Mouse (Mus musculus) midbrain, embryonic 11.5 days (tissue): Measurements from ENCODE around the gene Robo1. TPM values are rescaled to one million over a fixed set of nuclear protein-coding genes. Genes with fewer than 3 reads are reported as not detected.

Source experiments
- ATAC-seq: fragments of 200-750 bp; cut with Nextera tagmentation; 2 replicates; pipeline ENCODE4 v1.8.0; 2017; ENCODE audit warnings: moderate TSS enrichment, moderate library complexity; ENCODE audit not compliant: low FRiP score
- DNase-seq: peaks from one replicate; pipeline ENCODE4 v3.0.0; 2015; ENCODE audit warnings: low spot score; ENCODE audit errors: missing footprints
- H3K27ac ChIP-seq: fragments of 300-500 bp; sonication (generic); 2 replicates; pipeline ENCODE4 v1.5.1; 2014; ENCODE audit warnings: low read depth, low read length
- H3K27me3 ChIP-seq: fragments of 300-500 bp; sonication (generic); 2 replicates; pipeline ENCODE4 v1.6.1; 2014; ENCODE audit warnings: mild to moderate bottlenecking, low read length, moderate library complexity, mixed read lengths; ENCODE audit not compliant: control insufficient read depth, insufficient read depth
- H3K36me3 ChIP-seq: fragments of 300-500 bp; sonication (generic); 2 replicates; pipeline ENCODE4 v1.6.1; 2014; ENCODE audit warnings: mild to moderate bottlenecking, low read length, moderate library complexity, mixed read lengths; ENCODE audit not compliant: control insufficient read depth, insufficient read depth
- H3K4me1 ChIP-seq: fragments of 300-500 bp; sonication (generic); 2 replicates; pipeline ENCODE4 v1.6.1; 2014; ENCODE audit warnings: low read length; ENCODE audit not compliant: control insufficient read depth, insufficient read depth
- H3K4me2 ChIP-seq: fragments of 300-500 bp; sonication (generic); 2 replicates; pipeline ENCODE4 v1.6.1; 2014; ENCODE audit warnings: mild to moderate bottlenecking, moderate library complexity
- H3K4me3 ChIP-seq: fragments of 300-500 bp; sonication (generic); 2 replicates; pipeline ENCODE4 v1.5.1; 2014; ENCODE audit warnings: low read depth, low read length
- H3K9ac ChIP-seq: fragments of 300-500 bp; sonication (generic); 2 replicates; pipeline ENCODE4 v1.6.1; 2014; ENCODE audit warnings: low read length
- H3K9me3 ChIP-seq: fragments of 300-500 bp; sonication (generic); 2 replicates; pipeline ENCODE4 v1.6.1; 2016; ENCODE audit warnings: low read length; ENCODE audit not compliant: control insufficient read depth
- WGBS: fragments of 180-500 bp; shearing (Covaris S2); extraction: QIAGEN DNeasy Blood & Tissue Kit; methylation state at CpG from one replicate; pipeline ENCODE4 v1.1.7; 2014; 5-methylcytosine and 5-hydroxymethylcytosine counted together
- polyA plus RNA-seq: library from polyadenylated mRNA; unstranded; fragments of >200 nt; fragmentation: Nextera tagmentation; extraction: Ambion mirVana; gene quantifications from 2 replicates; pipeline ENCODE4 v1.2.1, GENCODE M21; 2014

Robo1 gene
- polyA plus RNA-seq, 1 experiment from 2014 or later = 44.4 TPM

DNA sequence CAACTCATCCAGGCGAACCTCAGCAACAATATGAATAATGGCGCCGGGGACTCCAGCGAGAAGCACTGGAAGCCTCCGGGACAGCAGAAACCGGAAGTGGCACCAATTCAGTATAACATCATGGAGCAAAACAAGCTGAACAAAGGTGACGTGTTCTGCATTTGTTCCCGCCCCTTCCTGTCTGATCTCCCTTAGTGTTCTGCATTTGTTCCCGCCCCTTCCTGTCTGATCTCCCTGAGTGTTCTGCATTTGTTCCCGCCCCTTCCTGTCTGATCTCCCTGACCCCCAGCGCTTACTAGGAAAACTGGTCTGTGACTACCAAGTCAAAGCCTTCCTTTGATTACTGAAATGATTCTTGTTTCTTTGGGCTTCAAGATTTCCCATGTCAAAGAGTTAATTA, 696.5 kb downstream of the Robo1 start:
- Histone ChIP-seq H3K27ac (no peak overlapping the region), H3K9me3 (no peaks in the 10 kb centered on the region; the same call in 1 of the 2 replicates), H3K4me1 (no peaks in the 10 kb centered on the region), H3K36me3 (peaks cover 4% of the 10 kb centered on the region; the same call in 1 of the 2 replicates), H3K27me3 (no peaks in the 10 kb centered on the region), H3K4me3 (no peak overlapping the region), H3K9ac (no peak overlapping the region), H3K4me2 (no peak overlapping the region)
- no peak for ATAC-seq
- no peak for DNase-seq
- WGBS = 92% methylated on average over 11 of the region's 11 CpGs

DNA sequence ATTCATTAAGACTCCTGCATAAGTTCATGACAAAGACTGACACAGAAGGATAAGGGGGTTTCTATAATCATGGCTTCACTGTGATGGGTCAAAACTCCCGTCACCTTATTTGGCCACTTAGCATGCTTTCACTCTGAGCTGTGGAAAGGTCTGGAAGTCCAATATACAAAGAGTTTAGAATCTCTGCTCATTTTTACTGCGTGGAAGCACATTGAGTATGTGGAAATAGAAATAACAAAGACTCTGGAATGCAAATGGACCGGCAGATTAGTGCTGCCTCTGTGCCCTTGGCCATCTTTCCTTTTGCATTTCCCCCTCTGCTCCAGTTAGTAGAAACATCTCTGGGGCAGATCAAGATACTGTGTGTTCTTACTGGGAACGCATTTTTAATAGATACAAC, 697.7 kb downstream of the Robo1 start:
- H3K4me1 ChIP-seq = no peaks in the 10 kb centered on the region
- H3K4me2 ChIP-seq = no peak overlapping the region
- H3K9ac ChIP-seq = no peak overlapping the region
- no peaks in the 10 kb centered on the region for H3K27me3 ChIP-seq
- H3K4me3 ChIP-seq = no peak overlapping the region
- no peaks in the 10 kb centered on the region; the same call in 1 of the 2 replicates for H3K9me3 ChIP-seq
- peaks cover 4% of the 10 kb centered on the region; the same call in 1 of the 2 replicates for H3K36me3 ChIP-seq
- no peak overlapping the region for H3K27ac ChIP-seq
- ATAC-seq (no peak), DNase-seq (no peak)
- 70% methylated on average over 4 of the region's 4 CpGs for WGBS

DNA sequence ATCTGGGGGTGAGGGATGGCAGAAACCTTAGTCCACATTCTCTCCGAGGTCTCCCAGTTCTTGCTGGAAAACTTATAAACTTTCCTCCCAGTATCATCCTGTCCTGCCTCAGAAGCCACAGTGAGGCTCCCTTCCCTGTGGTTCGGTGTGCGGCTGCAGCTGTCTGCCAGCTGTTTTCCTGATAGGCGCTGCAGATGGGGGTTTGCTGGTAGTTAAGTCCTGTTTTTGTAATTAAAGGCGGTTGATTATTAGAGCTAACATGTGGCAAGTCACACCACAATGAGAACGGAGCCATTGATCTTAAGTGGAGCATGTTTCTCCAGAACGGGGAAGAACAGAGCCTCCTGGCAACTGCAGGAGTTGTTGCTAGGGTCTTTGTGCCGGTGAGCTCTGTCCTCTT, 699.3 kb downstream of the Robo1 start:
- 55% methylated on average over 8 of the region's 8 CpGs for WGBS
- Histone ChIP-seq H3K9ac (no peak overlapping the region), H3K9me3 (no peaks in the 10 kb centered on the region; the same call in 1 of the 2 replicates), H3K27ac (no peak overlapping the region), H3K4me1 (no peaks in the 10 kb centered on the region), H3K4me2 (no peak overlapping the region), H3K4me3 (no peak overlapping the region), H3K36me3 (peaks cover 4% of the 10 kb centered on the region; the same call in 1 of the 2 replicates), H3K27me3 (no peaks in the 10 kb centered on the region)
- no peak for DNase-seq
- ATAC-seq = no peak

DNA sequence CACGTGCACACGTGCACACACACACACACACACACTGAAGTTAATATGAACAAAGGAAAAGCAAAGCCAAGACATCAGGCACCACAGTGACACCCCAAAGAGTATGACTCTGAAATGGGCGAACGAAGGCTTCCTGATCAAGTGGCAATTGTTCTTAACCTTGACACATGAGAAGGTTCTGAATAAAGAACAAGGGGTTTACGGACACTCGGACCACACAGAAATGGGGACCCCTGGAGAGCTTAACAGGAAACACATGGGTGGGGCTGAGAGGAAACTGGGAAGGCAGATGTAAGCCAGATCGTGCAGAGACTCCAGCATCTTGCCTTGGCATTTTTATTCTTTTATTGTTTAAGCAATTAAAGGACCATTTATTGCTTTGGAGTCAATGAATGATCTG, 703.2 kb downstream of the Robo1 start:
- H3K36me3 ChIP-seq = no peaks in the 10 kb centered on the region
- H3K4me1 ChIP-seq = no peaks in the 10 kb centered on the region
- DNase-seq = no peak
- H3K27ac ChIP-seq = no peak overlapping the region
- 77% methylated on average over 7 of the region's 7 CpGs for WGBS
- H3K4me3 ChIP-seq = no peak overlapping the region
- no peaks in the 10 kb centered on the region for H3K9me3 ChIP-seq
- H3K9ac ChIP-seq = no peak overlapping the region
- no peak overlapping the region for H3K4me2 ChIP-seq
- no peak for ATAC-seq
- no peaks in the 10 kb centered on the region for H3K27me3 ChIP-seq

DNA sequence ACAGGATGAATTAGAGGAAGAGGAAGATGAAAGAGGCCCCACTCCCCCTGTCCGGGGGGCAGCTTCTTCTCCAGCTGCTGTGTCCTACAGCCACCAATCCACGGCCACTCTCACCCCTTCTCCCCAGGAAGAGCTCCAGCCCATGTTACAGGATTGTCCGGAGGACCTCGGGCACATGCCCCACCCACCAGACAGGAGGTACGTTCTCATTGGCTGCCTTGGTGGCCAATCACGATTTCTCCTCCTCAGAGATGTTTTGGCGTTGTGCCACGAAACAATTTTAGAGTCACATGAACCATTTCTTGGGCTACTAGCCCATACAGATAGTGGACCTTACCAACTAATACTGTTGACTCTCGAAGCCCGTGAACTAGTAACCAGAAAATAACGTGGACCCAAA, 704.8 kb downstream of the Robo1 start:
- H3K27ac ChIP-seq = no peak overlapping the region
- H3K4me2 ChIP-seq = no peak overlapping the region
- ATAC-seq (no peak), DNase-seq (no peak)
- H3K4me3 ChIP-seq = no peak overlapping the region
- no peaks in the 10 kb centered on the region for H3K36me3 ChIP-seq
- H3K27me3 ChIP-seq = no peaks in the 10 kb centered on the region
- no peaks in the 10 kb centered on the region for H3K4me1 ChIP-seq
- H3K9me3 ChIP-seq = no peaks in the 10 kb centered on the region
- WGBS = 96% methylated on average over 11 of the region's 11 CpGs
- no peak overlapping the region for H3K9ac ChIP-seq

DNA sequence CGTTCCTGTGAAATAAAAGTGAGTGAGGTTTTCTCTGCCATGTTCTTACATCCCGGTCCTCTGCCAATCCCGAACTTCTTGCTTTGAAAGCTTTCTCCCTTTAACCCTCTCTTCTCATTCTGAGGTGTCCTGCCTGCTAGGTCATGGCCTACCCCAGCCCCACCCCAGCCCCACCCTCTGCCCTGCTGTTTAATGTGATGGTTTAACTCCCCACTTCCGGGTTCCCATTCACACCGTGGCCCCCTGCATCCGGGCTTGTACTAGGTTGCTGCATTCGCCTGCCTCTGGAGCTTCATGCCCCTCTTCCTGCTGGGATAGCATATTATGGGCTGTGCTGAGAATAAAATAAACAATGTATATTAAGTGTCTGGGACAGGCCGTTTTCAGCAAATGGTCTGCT, 706.4 kb downstream of the Robo1 start:
- no peak for ATAC-seq
- no peaks in the 10 kb centered on the region for H3K4me1 ChIP-seq
- no peaks in the 10 kb centered on the region for H3K36me3 ChIP-seq
- H3K4me3 ChIP-seq = no peak overlapping the region
- no peak overlapping the region for H3K9ac ChIP-seq
- no peak overlapping the region for H3K27ac ChIP-seq
- H3K27me3 ChIP-seq = no peaks in the 10 kb centered on the region
- no peaks in the 10 kb centered on the region for H3K9me3 ChIP-seq
- no peak overlapping the region for H3K4me2 ChIP-seq
- WGBS = 85% methylated on average over 8 of the region's 8 CpGs
- DNase-seq = no peak

DNA sequence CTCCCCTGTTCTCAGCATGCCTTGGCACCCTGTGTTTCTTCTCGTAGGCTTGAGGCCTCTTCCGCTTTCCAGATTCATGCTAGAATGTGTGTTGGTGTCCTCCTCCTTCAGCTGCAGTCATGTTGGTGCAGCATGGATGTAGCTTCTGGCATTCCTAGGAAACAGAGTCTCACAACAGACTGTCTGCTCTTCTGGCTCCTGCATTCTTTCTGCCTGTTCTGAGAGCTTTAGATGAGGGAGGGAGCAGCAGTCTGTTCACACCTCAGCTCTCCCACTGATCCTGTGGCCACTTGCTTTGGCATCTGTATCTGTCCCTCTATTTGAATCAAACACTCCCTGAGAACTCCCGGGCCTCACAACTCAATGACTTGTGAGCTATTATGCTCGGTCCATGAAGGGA, 707.9 kb downstream of the Robo1 start:
- Histone ChIP-seq H3K4me1 (no peaks in the 10 kb centered on the region), H3K9me3 (no peaks in the 10 kb centered on the region), H3K4me3 (no peak overlapping the region), H3K27me3 (no peaks in the 10 kb centered on the region), H3K36me3 (no peaks in the 10 kb centered on the region), H3K4me2 (no peak overlapping the region), H3K27ac (no peak overlapping the region), H3K9ac (no peak overlapping the region)
- 89% methylated on average over 4 of the region's 4 CpGs for WGBS
- ATAC-seq (no peak), DNase-seq (no peak)

DNA sequence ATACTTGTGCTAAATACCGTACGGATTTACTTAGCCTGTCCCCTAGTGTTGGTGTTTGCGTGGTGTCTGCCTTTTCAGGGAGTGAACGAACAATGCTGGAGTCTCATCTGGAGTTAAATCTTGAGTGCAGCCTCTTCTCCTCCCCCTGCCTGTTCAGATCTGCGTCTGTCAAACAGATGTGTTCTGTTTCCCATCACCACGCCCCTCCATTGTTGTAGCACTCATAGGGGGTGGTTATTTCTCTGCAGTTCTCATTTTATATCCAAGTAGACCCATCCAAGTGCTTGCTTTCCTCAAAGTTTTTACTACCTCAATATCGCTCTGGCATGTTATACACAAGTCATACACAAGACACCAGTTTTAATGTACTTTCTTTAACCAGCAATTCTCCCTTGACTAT, 708.7 kb downstream of the Robo1 start:
- no peak for ATAC-seq
- no peaks in the 10 kb centered on the region for H3K36me3 ChIP-seq

DNA sequence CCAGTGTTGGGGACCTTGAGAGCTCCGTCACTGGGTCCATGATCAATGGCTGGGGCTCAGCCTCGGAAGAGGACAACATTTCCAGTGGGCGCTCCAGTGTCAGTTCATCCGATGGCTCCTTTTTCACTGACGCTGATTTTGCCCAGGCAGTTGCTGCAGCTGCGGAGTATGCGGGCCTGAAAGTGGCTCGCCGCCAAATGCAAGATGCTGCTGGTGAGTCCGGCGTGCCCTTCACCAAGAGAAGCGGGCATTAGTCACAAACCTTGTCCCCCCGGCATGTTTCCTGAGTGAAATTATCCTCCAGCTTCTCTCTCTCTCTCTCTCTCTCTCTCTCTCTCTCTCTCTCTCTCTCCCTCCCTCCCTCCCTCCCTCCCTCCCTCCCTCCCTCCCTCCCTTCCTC, 716.2 kb downstream of the Robo1 start:
- no peaks in the 10 kb centered on the region for H3K9me3 ChIP-seq
- 95% methylated on average over 13 of the region's 13 CpGs for WGBS
- no peaks in the 10 kb centered on the region for H3K27me3 ChIP-seq
- H3K4me1 ChIP-seq = no peaks in the 10 kb centered on the region
- H3K4me2 ChIP-seq = no peak overlapping the region
- no peak for DNase-seq
- no peak overlapping the region for H3K9ac ChIP-seq
- H3K36me3 ChIP-seq = peaks cover 3% of the 10 kb centered on the region; the same call in 1 of the 2 replicates
- no peak for ATAC-seq
- H3K4me3 ChIP-seq = no peak overlapping the region
- no peak overlapping the region for H3K27ac ChIP-seq

More for the DNA sequence above, 708.7 kb downstream of the Robo1 start:
- no peak overlapping the region for H3K27ac ChIP-seq
- DNase-seq = no peak
- WGBS = 74% methylated on average over 7 of the region's 7 CpGs
- H3K27me3 ChIP-seq = no peaks in the 10 kb centered on the region
- no peaks in the 10 kb centered on the region for H3K4me1 ChIP-seq
- no peak overlapping the region for H3K9ac ChIP-seq
- no peak overlapping the region for H3K4me3 ChIP-seq
- no peaks in the 10 kb centered on the region for H3K9me3 ChIP-seq
- no peak overlapping the region for H3K4me2 ChIP-seq

DNA sequence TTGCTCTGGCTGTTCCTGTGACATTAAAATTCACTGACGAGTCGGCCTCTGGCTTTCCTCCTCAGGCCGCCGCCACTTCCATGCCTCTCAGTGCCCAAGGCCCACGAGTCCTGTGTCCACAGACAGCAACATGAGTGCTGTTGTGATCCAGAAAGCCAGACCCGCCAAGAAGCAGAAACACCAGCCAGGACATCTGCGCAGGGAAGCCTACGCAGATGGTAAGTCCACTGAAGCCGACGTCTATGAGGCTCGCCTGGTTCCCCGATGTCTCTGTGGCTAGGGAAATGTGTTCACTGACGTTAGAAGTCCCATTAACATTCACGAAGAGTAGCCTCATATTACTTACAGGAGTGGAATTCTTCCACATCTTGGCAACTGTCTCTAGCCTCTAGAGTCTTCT, 719.6 kb downstream of the Robo1 start:
- H3K27me3 ChIP-seq = no peaks in the 10 kb centered on the region
- no peak overlapping the region for H3K9ac ChIP-seq
- no peak for DNase-seq
- no peaks in the 10 kb centered on the region for H3K4me1 ChIP-seq
- H3K4me2 ChIP-seq = no peak overlapping the region
- no peak overlapping the region for H3K27ac ChIP-seq
- peaks cover 3% of the 10 kb centered on the region; the same call in 1 of the 2 replicates for H3K36me3 ChIP-seq
- no peak overlapping the region for H3K4me3 ChIP-seq
- no peak for ATAC-seq
- 91% methylated on average over 14 of the region's 14 CpGs for WGBS
- H3K9me3 ChIP-seq = no peaks in the 10 kb centered on the region
